Mouse (Mus musculus): Measurements from ENCODE around the gene Tenm4.

The Tenm4 gene

GRCm38 (mm10) chr7:96852781-96853180, 681.7 kb downstream of the Tenm4 start:
- no peak for DNase-seq (ENCODE audit: low spot score in 2 of 2)

DNA sequence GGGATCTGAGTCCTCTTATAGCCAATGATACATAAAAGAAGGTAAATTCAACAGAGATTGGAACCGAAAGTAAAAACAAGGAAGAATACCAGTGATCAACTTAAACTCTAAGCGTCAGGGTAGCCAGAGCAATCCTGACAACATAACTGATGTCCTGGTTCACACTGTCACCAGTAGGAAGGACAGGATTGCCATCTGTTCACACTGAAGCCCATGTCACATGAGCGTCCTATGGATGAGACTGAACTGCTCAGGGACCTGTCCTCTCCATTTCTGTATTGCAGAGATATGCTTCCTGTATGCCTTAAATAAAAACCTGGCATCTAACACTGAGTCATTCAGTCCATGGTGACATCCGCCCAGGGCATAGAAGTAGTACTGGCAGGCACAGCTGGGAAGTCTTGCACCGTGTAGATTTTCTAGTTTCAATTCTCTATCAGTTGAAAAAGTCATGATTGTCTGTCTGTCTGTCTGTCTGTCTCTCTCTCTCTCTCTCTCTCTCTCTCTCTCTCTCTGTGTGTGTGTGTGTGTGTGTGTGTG, 684.9 kb downstream of the Tenm4 start:
- DNase-seq (ENCODE audit: low spot score in 2 of 2): no peak

GRCm38 (mm10) chr7:96856518-96856917, 685.5 kb downstream of the Tenm4 start:
- no peak for DNase-seq (ENCODE audit: low spot score in 2 of 2)

- no peak for DNase-seq (ENCODE audit: low spot score in 2 of 2)
Observed at GRCm38 (mm10) chr7:96859077-96859476, 688.0 kb downstream of the Tenm4 start.

DNA sequence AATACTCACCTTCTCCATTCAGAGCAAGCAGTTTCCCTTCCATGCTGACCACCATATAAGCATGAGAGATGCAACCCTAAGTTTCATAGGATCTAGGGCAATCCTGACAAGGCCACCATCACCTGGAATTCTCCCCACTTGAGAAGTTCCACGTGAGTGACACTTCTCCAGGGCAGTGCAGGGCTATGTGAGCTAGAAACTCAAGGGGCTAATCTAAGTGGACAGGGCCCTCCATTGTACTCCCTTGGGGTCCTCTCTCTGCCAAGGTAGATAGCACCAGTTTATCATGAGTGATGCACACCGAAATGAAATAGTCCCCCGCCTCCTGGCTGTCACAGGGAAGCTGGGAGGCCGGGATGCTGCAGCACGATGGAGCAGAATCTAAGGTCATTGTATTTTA, 688.6 kb downstream of the Tenm4 start:
- DNase-seq (ENCODE audit: low spot score in 2 of 2): no peak

DNA sequence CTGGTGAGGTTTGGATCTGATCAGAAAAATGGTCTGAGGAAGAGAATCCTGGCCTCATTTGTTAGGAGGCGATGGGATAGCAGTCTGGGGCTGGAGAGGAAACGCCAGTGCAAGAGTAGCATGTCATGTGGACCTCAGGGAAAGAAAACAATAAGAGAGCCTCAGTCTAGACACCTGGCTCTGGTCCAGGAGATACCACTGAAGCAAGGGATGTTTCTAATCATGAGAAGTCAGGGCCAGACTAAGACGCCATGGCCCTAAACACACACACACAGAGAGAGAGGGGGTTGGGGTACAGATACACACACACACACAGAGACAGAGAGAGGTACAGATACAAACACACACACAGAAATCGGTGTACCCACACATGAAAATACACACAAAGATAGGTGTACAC, 689.6 kb downstream of the Tenm4 start:
- DNase-seq (ENCODE audit: low spot score in 2 of 2): no peak

DNA sequence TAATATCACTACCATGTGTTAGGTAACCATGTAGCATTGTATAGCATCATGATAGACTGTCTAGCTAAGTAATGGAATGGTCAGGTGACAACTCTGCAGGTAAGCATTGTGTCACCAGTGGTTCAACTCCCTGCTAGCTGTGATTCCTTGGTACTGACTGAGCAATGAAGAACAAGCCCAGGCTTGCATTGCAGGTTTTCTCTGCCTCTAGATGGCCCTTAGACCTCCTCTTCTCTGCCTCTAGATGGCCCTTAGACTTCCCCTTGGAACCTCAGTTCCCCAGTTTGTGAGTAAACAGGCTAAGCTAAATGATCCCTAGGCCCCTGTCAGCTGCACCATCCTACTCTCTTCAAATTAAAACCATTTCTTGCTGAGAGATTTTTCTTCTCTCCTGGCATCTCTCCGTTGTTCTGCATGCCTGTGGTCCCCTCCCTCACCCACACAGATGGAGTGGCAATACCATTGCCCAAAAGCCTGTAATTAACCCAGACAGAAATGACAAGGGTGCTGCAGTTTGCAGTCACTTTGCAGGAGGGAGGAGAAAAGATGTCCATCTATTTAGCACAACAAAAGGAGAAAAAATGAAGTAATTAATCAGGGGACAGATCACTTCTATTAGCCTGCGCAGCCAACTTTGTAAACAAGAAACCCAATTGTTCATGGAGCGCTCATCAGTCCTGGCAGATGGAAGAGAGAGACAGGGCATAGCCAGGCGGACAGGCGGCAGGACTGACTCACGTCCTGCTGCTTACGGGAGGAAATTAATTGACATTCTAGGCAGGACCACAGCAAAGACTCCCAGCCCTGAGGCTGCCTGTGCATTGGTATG, 694.1 kb downstream of the Tenm4 start:
- DNase-seq (ENCODE audit: low spot score in 2 of 2): no peak

DNA sequence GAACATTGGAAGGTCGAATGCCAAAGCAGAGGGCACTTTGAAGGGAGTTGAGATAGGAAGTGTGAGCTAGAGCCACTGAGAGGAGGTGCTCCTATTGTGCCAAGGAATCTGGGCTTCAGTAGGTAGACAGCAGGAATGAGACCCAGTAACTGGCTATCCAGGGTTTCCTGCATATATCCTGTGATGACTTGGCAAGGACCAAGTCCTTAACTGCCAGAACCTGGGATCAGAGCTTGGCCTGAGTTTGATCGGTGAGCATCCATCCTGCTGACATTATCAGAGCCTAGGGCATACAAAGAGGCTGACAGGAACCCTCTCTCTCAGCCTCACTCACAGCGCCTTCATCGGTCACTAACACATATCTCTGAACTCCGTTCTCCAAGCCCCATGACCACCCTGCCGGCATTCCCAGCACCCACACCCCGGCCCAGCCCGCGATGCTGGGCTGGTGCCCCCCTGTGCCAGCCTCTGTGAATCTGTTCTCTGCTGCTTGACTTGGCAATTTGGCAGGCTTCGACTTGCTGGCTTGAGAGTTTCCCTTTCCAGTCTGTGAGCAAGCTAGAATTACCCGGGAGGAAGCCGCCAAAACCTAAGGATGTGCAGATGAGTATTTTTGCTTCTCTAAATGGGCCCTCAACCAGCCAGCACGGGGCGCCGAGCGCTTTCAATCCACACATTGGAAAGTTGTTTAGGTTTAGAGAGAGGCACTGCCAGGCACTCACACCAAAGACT, 698.2 kb downstream of the Tenm4 start:
- DNase-seq (ENCODE audit: low spot score in 2 of 2): no peak

- DNase-seq (ENCODE audit: low spot score in 2 of 2): no peak
Observed at GRCm38 (mm10) chr7:96870473-96870872, 699.4 kb downstream of the Tenm4 start.

DNA sequence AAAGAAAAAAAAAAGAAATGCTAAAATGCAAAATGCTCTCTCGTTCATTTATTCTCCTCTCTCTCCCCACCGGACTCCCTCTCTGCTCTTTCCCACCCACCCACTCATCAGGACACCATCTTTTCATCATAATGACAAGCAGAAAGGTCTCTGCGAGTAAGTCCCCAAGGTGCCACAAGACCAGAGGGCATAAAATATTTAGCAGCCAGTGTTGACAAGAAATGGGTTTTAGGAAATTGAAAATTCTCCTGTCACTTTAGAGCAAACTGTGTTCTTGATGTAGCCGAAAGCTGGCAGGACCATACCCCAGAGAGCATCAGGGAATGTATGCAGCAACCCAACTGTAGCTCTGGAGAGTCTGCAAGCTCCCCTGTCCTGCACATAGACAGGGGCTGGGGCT, 700.0 kb downstream of the Tenm4 start:
- DNase-seq (ENCODE audit: low spot score in 2 of 2): no peak

- DNase-seq (ENCODE audit: low spot score in 2 of 2): no peak
Observed at GRCm38 (mm10) chr7:96878511-96879276, 707.6 kb downstream of the Tenm4 start.

- no peak for DNase-seq (ENCODE audit: low spot score in 2 of 2)
Observed at GRCm38 (mm10) chr7:96879593-96879992, 708.5 kb downstream of the Tenm4 start.

GRCm38 (mm10) chr7:96880221-96880944, 709.3 kb downstream of the Tenm4 start:
- DNase-seq (ENCODE audit: low spot score in 2 of 2): no peak

GRCm38 (mm10) chr7:96883297-96883696, 712.3 kb downstream of the Tenm4 start:
- DNase-seq (ENCODE audit: low spot score in 2 of 2): no peak

DNA sequence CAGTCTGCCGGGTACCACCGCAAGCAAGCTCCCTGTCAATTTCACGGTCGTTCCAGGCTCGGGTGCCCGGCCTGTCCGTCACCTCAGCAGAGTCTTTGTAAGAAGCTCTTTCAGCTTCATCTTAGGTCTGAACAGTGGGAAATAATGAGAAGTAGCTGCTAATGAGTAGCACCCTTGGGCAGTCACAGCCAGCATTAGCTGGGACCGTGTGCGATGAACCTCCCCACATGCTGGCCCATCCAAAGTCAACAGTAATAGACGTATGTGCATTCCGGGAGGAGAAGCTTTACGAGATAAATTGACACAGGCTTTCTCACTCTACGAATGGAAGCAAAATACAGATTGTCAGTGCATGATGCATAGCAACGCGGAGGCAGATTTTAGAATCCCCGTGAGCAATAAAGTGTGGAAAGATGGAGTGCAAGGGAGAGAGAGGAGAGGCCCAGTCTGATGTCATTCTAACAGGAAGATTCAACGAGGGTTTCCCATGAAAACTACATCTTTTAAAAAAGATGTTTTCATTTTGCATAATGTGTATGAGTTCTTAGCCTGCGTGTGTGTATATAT, 716.1 kb downstream of the Tenm4 start:
- no peak for DNase-seq (ENCODE audit: low spot score in 2 of 2)

- no peak for DNase-seq (ENCODE audit: low spot score in 2 of 2)
Observed at GRCm38 (mm10) chr7:96889061-96890034, 718.3 kb downstream of the Tenm4 start.

DNA sequence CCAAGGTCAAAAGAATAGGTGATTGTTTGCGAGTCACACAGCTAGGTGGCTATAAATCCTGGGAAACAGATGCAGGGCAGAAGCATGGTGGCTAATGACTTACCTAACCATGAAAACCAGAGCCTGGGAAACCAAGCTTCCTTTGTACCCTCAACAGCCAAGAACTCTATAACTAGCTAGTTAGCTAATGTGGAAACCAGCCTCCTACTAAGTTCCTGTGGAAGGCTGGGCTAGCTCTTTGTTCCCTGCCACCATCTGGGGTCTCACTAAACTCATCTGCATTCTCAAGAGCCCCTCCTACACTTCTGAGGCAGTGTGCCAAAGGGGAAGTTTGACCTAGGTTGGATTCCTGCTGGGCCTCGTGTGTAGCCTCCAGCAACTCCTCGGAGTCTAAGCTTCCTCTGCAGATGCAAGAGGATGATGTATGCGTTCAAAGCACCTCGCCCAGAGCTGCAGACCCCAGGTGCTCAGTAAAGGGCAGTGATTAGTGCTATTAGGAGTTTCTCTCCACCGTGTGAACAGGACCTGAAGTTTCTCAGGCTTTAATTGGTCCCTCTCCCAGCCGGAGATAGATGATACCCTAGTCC, 719.1 kb downstream of the Tenm4 start:
- DNase-seq (ENCODE audit: low spot score in 2 of 2): no peak

DNA sequence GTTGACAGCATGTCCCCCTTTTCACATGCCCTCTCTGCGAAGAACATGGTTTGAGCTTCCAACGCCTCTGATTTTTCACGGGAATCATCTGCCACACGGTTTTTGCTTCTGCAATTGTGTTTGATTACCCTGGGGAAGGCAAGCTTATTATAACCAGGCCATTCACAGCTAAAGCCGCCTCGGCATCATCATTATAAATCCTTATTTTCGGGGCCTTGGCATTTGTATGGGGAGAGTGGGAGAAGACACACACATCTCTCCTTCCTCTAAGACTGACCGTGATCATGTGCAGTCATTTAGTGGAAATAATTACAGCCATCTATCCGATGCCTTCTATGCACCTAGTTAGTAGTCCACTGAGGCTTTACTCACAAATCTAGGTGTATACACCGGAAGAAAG, 719.9 kb downstream of the Tenm4 start:
- no peak for DNase-seq (ENCODE audit: low spot score in 2 of 2)

DNA sequence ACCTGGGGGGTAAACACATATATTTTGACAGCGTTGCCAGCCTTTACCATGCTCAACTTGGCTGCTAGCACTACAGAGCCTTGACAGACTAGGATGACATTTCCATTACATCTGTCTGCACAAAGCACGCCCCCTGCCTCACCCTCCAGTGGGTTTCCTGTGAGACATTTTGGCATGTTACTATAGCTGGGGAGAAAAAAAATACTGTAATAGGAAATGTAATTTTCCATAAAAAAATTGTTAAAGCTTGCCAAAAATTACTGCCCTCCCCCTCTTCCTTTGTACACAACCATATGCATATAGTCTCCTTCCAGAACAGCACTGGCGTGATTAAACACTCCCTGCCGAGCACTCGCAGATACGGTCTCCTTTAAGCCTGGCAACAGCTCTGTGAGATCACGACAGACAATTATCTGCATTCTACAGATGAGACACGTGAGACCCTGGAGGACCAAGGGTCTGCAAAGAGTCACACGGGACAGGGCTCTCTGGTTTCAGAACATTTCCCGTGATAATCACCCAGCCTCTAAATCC, 728.1 kb downstream of the Tenm4 start:
- no peak for DNase-seq (ENCODE audit: low spot score in 2 of 2)

All from urinary bladder, postnatal 4 days (tissue).